Mouse (Mus musculus) CH12.LX (cell line): ENCODE data around the gene Nbas.

ENCODE experiments used
- MAX ChIP-seq: IDR thresholded peaks from 2 replicates; pipeline ENCODE4 v1.6.1; 2011; ENCODE audit warnings: low read length, improper control_type of control experiment
- MAZ ChIP-seq: IDR thresholded peaks from 2 replicates; pipeline ENCODE4 v1.6.1; 2012; ENCODE audit warnings: low read depth, mild to moderate bottlenecking, inconsistent platforms, low read length, improper control_type of control experiment, moderate library complexity
- ZNF384 ChIP-seq: IDR thresholded peaks from 2 replicates; pipeline ENCODE4 v1.6.1; 2012; ENCODE audit warnings: low read depth, low read length, improper control_type of control experiment, inconsistent platforms

- TF ChIP-seq MAZ (no peak), MAX (no peak), ZNF384 (no peak)
Measured at GRCm38 (mm10) chr12:13430219-13430618, 161.3 kb downstream of the Nbas start.
